Mouse (Mus musculus) granulocyte monocyte progenitor cell, adult 5-6 weeks (primary cell): ENCODE data around the gene Tef. TPM values are rescaled to one million over a fixed set of nuclear protein-coding genes. Genes with fewer than 3 reads are reported as not detected.

Experiments used
- ATAC-seq: replicated peaks from 2 replicates; pipeline ENCODE4 v1.8.0; 2016; ENCODE audit warnings: mild to moderate bottlenecking, moderate TSS enrichment, inconsistent platforms; ENCODE audit not compliant: poor library complexity, severe bottlenecking
- total RNA-seq, 2 experiments: library from RNA; stranded (forward) in 1 of 2; stranded (reverse) in 1 of 2; fragments of 200-712, 200-1000 nt in 1 of 2; fragments of >200 nt in 1 of 2; fragmentation: Nextera tagmentation in 1 of 2; gene quantifications; 2 replicates each; pipeline ENCODE4 v1.2.3; 2014 to 2017

Gene Tef
- total RNA-seq (2014; fragmentation: Nextera tagmentation) (6.6 and 9.4 TPM in 2 replicates), total RNA-seq (2017) (6.9 and 10.1 TPM in 2 replicates)

DNA sequence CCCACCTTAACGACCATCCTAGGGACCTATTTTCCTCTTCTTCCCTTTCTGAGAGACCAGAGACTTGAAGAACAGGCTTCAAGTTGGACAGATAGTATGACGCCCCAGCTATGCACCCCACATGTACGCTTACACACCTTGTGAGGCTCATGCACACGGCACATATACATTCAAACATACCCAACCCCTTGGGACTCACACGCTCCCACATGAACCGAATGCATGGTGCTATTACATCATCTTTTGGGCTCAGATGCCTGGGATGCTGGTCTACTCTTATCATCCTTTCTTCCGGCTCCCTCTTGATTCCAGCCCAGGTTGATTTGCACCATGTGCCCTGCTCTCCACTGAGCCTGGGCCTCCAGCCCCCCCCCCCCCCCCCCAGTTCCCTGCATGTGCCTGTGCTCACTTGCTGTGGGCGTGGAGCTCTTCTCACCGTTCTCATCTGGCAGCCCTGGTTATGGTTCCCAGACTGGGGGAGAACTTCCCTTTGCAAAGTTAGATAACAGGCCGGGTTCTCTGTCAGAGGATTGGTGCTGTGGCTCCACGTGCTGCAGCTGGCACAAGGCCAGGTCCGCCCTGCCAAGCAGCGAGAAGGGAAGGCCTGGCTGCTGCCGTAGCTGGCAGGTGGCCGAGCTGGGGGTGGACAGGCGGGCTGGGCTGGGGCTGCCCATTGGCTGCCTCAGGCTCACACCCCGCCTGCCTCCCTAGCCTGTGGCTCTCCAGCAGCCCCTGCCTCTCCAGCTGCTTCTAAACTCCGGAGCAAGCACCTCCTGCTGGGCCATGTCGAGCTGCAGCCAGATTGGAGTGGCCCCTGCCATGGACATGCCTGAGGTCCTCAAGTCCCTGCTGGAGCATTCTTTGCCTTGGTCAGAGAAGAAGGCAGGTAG lies at the start of gene Tef:
Gene Tef (plus strand): TSS at position 421 of the 890 bp plus-strand sequence.
- ATAC-seq, result peak; percentile 94

GRCm38 (mm10) chr15:81753669-81754068 lies 48.6 kb upstream of the Tef start:
- ATAC-seq, result no peak

GRCm38 (mm10) chr15:81758701-81759100 lies 43.5 kb upstream of the Tef start:
- ATAC-seq, result no peak

DNA sequence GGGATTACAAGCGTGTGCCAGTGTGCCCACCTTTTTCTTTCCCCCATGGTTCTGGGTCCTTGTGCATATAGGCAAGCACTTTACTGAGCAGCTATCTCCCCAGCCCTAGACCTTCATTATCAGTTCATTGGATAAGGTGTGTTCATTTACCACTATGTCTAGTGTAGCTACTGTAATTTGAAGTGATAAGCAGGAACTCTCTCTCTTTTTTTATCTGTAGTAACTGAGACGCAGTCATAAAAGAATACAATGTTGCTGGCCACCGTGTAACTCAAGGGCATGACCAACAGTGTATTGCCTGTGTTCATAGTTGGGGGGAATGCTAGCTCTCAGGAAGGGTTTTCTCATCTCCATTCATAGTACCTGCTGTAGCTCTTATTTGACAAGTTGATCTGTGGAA lies 42.7 kb upstream of the Tef start:
- no peak for ATAC-seq

DNA sequence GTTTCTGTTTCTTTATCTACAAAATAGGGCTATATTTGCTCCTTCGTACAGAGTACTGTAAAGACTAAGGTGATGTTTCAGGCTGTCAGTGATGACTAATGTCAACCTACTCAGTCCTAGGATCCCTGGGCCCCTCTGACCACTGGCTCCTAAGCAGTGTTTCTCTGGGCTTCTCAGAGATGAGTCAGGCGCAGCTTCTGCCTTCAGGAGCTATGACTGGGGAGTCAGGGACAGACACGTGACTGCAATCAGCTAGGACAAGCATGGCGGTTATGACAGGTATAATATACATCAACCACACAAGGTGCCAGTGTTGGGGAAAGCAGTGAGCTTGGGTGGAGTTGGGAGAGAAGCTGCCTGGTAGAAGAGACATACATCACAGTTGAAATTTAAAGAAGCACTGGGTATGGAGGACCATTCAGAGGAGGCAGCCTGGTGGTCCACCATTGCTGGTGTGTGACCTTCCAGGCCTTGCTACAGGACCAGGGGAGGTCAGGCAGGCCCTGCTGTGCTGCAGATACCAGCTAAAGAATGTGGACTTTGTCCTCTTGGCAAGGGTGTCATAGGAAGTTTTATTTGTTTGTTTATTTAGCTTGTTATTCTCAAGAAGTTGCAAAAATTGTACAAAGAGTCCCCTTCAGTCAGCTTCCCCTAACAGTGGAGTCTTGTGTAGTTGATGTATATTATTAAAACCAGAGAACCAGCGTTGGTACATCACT lies 41.7 kb upstream of the Tef start:
- no peak for ATAC-seq

- ATAC-seq, result no peak
Measured at GRCm38 (mm10) chr15:81761381-81761780, 40.8 kb upstream of the Tef start.

GRCm38 (mm10) chr15:81761959-81762358 lies 40.3 kb upstream of the Tef start:
- ATAC-seq, result no peak

DNA sequence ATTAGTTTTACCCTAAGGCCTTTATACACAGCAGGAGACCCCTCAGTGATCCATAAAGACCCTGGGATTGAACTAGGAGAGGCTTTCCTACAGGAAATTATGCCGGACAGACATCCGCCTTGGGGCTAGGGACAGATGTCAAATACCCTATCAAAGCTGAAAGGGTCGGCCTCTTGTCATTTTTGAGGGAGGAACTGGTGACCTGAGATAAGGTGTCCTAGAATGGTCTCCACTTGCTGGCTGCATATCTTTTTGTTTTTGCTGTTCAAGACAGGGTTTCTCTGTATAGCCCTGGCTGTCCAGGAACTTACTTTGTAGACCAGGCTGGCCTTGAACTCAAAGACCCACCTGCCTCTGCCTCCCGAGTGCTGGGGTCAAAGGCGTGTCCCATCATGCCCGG lies 37.6 kb upstream of the Tef start:
- no peak for ATAC-seq

- no peak for ATAC-seq
Measured at GRCm38 (mm10) chr15:81765651-81766050, 36.6 kb upstream of the Tef start.

GRCm38 (mm10) chr15:81766439-81766838 lies 35.8 kb upstream of the Tef start:
- no peak for ATAC-seq

GRCm38 (mm10) chr15:81769037-81769436 lies 33.2 kb upstream of the Tef start:
- ATAC-seq, result peak; percentile 52

GRCm38 (mm10) chr15:81772431-81773120 lies 29.6 kb upstream of the Tef start:
- no peak for ATAC-seq

DNA sequence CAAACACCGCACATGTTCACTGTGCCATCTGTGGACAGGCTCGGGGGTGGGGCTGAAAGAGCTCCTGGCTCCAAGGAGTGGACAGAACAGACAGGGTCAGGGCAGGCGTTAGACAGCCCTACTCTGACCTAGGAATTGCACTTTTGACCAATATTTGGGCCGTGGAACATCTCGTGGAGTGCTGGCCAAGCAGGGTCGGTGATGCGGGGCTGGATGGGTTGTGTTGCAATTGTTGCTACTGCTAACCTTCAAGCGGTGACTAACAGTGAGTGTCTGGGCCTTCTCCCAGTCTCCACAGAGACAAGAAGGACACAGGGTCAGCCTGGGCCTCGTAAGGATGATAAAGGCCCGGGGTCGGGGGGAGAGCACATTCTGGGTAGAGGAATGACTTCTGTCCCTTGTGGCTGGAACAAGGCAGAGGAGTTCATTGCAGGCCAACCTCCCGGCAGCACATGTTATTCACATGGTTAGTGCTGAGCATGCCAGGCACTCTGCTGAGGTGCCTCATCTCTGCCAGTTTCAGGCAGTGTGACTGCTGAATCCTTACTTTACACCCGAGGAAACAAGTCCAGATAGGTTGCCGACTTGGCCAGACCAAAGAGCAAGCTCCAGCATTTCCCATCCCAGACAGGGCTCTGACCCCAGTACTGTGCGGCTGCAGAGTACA lies 27.6 kb upstream of the Tef start:
- no peak for ATAC-seq

- no peak; the same call in 1 of the 2 replicates for ATAC-seq
Measured at GRCm38 (mm10) chr15:81776631-81777422, 25.4 kb upstream of the Tef start.

GRCm38 (mm10) chr15:81781816-81782215 lies 20.4 kb upstream of the Tef start:
- no peak for ATAC-seq

- no peak for ATAC-seq
Measured at GRCm38 (mm10) chr15:81784762-81785161, 17.5 kb upstream of the Tef start.

DNA sequence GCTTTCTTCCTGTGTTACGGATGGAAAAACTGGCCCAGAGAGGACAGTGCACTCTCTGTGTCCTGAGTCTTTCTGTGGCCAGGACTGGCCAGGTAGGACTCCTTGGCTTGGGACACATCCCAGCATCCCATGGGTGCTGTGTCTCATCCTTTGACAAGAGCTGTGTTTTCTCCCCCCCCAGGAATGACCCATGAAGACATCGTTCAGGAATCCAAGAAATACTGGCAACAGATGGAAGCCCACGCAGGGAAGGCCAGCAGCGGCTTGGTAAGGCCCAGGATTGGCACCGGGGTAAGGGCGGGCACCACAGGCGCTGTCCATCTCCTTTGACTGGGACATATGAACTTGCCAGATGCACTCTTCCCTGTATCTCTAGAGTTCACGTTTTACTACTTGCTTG lies 16.5 kb upstream of the Tef start:
- ATAC-seq, result no peak

- no peak for ATAC-seq
Measured at GRCm38 (mm10) chr15:81787525-81787924, 14.7 kb upstream of the Tef start.

DNA sequence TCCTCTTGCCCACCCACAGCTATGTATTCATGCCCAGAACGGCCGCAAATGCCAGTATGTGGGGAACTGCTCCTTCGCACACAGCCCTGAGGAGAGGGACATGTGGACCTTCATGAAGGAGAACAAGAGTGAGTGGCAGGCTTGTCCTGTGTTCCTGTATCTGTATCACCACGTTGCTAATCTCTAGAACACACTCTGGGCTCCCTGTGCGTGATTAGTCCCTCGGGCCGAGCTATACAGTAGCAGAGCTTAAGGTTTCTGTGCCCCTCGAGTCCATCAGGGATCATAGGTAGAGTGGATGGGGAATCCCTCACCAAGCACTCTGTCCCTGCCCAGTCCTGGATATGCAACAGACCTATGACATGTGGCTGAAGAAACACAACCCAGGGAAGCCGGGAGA lies 9.8 kb upstream of the Tef start:
- ATAC-seq, result no peak

DNA sequence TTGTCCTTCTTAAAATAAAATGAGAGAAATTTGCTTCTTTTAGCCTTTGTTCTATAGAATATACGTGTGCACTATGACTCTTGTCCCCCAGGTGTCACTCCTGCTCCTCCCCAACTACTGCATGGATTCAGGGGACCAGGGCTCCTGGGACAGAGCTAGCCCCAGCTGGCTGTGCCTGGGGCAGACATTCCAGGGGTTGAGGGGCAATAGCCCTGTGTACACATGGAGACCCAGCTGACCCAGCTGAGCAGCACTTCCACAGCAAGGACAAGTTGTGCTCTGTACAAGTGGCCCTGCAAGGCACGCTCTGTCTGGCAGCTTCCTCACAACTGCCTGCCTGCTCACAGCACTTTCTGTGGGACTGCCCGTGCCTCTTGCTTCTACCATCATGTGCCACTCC lies 6.0 kb upstream of the Tef start:
- peak; percentile 56; the same call in 1 of the 2 replicates for ATAC-seq
